Mouse (Mus musculus) adrenal gland, adult 8-10 months (tissue): ENCODE measurements at regions not wholly inside any gene's neighbourhood (a gene's known extent, or its start where the extent isn't known, plus 50 kb on each side); places are given as distances from the start of the nearest gene placed in this dataset.

Experiments used
- DNase-seq: peaks from one replicate; pipeline ENCODE4 v3.0.0; 2022

- DNase-seq: no peak
Measured at GRCm38 (mm10) chr13:30042689-30043320, 56.9 kb upstream of the E2f3 start.

DNA sequence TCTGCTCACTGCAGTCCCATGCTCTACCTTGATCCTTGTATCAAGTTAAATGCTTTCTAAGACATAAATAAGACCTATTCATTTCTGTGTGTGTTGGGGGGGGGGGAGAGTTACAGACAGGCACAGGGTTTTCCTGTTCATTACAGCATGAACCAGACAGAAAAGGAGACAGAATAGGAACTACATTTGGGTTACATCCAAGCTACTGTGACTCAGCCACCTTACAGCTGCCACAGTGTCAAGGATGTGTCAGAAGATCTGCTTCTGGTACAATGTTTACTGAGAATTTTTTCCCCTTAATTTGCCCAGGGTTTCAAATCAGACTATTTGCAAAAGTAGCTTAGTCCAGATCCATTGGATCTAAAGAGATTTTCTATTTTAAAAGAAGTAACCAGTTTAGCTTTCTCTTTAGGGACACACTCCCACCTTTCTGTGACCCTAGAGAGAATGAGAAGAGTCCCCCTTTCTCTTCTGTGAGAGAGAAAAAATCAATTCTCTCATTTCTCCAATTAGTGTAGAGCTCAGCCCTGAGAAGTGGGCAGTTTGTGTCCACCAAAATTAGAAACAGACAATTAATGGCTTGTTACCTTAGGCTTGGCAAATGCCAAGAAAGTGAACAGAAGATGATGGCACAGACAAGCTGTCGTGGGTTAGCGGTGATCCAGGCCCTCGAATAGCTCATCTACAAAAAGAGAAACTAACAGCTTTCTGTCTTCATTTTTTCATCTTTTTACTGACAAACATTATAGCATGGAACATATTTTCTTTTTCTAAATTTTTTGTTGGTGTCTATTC lies 55.8 kb upstream of the E2f3 start:
- no peak for DNase-seq

DNA sequence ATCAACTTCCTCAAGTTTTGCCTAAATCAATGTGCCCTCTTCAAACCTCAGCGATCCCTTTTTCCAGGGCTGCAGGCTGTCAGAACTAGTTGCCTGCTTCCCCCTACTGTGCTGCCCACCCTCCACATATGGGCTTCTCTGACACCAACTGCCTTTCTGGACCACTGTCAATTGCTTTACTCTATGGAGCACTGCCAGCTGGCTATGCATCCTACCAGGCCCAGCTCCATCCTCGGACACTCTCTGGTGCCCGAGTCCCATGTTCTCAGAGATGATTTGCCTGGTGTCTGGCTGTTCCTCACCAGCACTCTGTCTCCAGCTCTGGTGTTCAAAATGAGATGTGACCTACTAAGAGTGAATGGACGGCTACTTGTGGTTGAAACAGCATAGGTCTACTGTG lies 54.4 kb upstream of the E2f3 start:
- no peak for DNase-seq

- DNase-seq: no peak
Measured at GRCm38 (mm10) chr13:30039791-30040190, 53.9 kb upstream of the E2f3 start.

DNA sequence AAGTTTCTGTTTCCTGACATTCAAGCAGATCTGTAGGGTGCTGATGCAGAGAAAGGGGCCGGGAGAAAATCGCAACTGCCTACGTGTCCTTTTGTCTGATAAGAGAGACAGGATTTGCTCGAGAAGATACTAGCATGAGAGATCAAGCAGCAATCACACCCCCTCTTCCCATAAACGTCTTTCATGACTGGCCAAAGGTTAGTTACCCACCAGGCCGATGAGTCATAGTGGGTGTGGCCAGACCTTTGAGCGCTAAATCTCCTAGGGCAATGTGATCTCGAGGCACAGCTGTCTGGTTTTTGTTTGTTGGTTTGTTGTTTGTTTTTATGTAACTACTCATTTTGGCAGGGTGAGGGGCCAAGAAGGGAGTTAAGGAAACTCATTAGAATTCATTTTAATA lies 50.7 kb upstream of the E2f3 start:
- no peak for DNase-seq

GRCm38 (mm10) chr13:30036071-30036470 lies 50.2 kb upstream of the E2f3 start:
- no peak for DNase-seq
